Mouse (Mus musculus) bone marrow macrophage, adult 2 months (primary cell): Measurements from ENCODE around the gene Vti1a.

Experiments used
- CTCF ChIP-seq: IDR thresholded peaks from 2 replicates; pipeline ENCODE4 v1.5.1; 2012; ENCODE audit warnings: low read depth, mild to moderate bottlenecking, low read length, moderate library complexity
- POLR2A ChIP-seq: IDR thresholded peaks from 2 replicates; pipeline ENCODE4 v1.6.1; 2012; ENCODE audit warnings: mild to moderate bottlenecking, low read depth, low read length, borderline replicate concordance

- TF ChIP-seq CTCF (no peak), POLR2A (no peak)
These were observed 352.8 kb downstream of the Vti1a start for GRCm38 (mm10) chr19:55668896-55669295.
